In genomic region chr1:106071237-106072070, GRCm38 (mm10) we compare ENCODE assay signal across 9 mouse cellular contexts.
DNase-seq lines count a peak whose midpoint lies in the region; ATAC-seq and TF ChIP-seq lines count a peak whose summit lies in the region.
"Had no signal": no experiment of that assay in that cellular context is flagged by ENCODE, and none has a peak within 500 bp of the region (broad histone marks: within the 10 kb centered on the region; RNA-seq: fewer than 3 reads in every experiment).

No protein-coding gene starts in this region.

- no peak for TF ChIP-seq EP300 in heart, postnatal 0 days (IDR thresholded peaks at IDR 0.05; ENCODE audit: low read depth)
- TF ChIP-seq EP300 in liver, postnatal 0 days (IDR thresholded peaks at IDR 0.05; ENCODE audit: low read depth) = no peak

- TF ChIP-seq CTCF in E14TG2a.4 (conservative IDR thresholded peaks at IDR 0.05; ENCODE audit: low read length) = peak; percentile 87
- TF ChIP-seq CTCF in heart, postnatal 0 days (IDR thresholded peaks at IDR 0.05; ENCODE audit: low read depth) = peak; percentile 92
- peak; percentile 88 for TF ChIP-seq CTCF in liver, postnatal 0 days (IDR thresholded peaks at IDR 0.05; ENCODE audit: low read depth)

- peak overlapping the region; percentile 57 for H3K27ac ChIP-seq in forebrain, embryonic 13.5 days
- H3K27ac ChIP-seq in heart, postnatal 0 days (ENCODE audit: low read depth) = no peak overlapping the region
- H3K27ac ChIP-seq in liver, postnatal 0 days (ENCODE audit: low read depth) = no peak overlapping the region
- H3K27ac ChIP-seq in neural tube, embryonic 15.5 days (replicated peaks) = no peak overlapping the region; the same call in 1 of the 2 replicates
- H3K27ac ChIP-seq: liver, embryonic 15.5 days had no signal

- peak overlapping the region; percentile 53 for H3K4me2 ChIP-seq in forebrain, embryonic 13.5 days
- peak overlapping the region; percentile 34; the same call in 1 of the 2 replicates for H3K4me2 ChIP-seq in heart, postnatal 0 days (ENCODE audit: low read depth, low read length)
- no peak overlapping the region for H3K4me2 ChIP-seq in liver, postnatal 0 days (ENCODE audit: low read depth, low read length)
- peak overlapping the region; percentile 52 for H3K4me2 ChIP-seq in neural tube, embryonic 15.5 days
- H3K4me2 ChIP-seq: liver, embryonic 15.5 days had no signal

- H3K9me3 ChIP-seq in E14TG2a.4 (ENCODE audit: low read length) = no peaks in the 10 kb centered on the region
- H3K9me3 ChIP-seq in forebrain, embryonic 13.5 days (replicated peaks) = no peaks in the 10 kb centered on the region
- no peaks in the 10 kb centered on the region for H3K9me3 ChIP-seq in heart, postnatal 0 days (replicated peaks; ENCODE audit: control insufficient read depth, low read length)
- no peaks in the 10 kb centered on the region for H3K9me3 ChIP-seq in liver, postnatal 0 days (ENCODE audit: low read length)
- H3K9me3 ChIP-seq in neural tube, embryonic 15.5 days (replicated peaks) = no peaks in the 10 kb centered on the region
- H3K9me3 ChIP-seq: liver, embryonic 15.5 days had no signal

- H3K36me3 ChIP-seq in E14TG2a.4 (ENCODE audit: insufficient read depth, low read length) = no peaks in the 10 kb centered on the region
- no peaks in the 10 kb centered on the region for H3K36me3 ChIP-seq in forebrain, embryonic 13.5 days (ENCODE audit: poor library complexity, severe bottlenecking)
- H3K36me3 ChIP-seq in heart, postnatal 0 days (replicated peaks; ENCODE audit: control insufficient read depth, insufficient read depth, low read length) = no peaks in the 10 kb centered on the region
- H3K36me3 ChIP-seq in liver, postnatal 0 days (replicated peaks; ENCODE audit: insufficient read depth, low read length) = no peaks in the 10 kb centered on the region
- H3K36me3 ChIP-seq in neural tube, embryonic 15.5 days = no peaks in the 10 kb centered on the region
- H3K36me3 ChIP-seq: liver, embryonic 15.5 days had no signal

- H3K9ac ChIP-seq in forebrain, embryonic 13.5 days = no peak overlapping the region
- H3K9ac ChIP-seq in heart, postnatal 0 days (replicated peaks; ENCODE audit: low read depth, low read length) = no peak overlapping the region
- H3K9ac ChIP-seq in liver, postnatal 0 days (replicated peaks) = no peak overlapping the region
- H3K9ac ChIP-seq in neural tube, embryonic 15.5 days (replicated peaks) = 0 out of 2 replicates have a peak overlapping the region, but pooled peaks have one; percentile 11
- H3K9ac ChIP-seq: liver, embryonic 15.5 days had no signal

- H3K4me1 ChIP-seq in E14TG2a.4 (replicated peaks; ENCODE audit: low read depth, low read length) = peaks cover 9% of the 10 kb centered on the region
- peaks cover 9% of the 10 kb centered on the region for H3K4me1 ChIP-seq in forebrain, embryonic 13.5 days
- H3K4me1 ChIP-seq in heart, postnatal 0 days (ENCODE audit: control insufficient read depth, insufficient read depth) = peaks cover 4% of the 10 kb centered on the region; the same call in 1 of the 2 replicates
- no peaks in the 10 kb centered on the region for H3K4me1 ChIP-seq in liver, postnatal 0 days (ENCODE audit: insufficient read depth)
- peaks cover 9% of the 10 kb centered on the region for H3K4me1 ChIP-seq in neural tube, embryonic 15.5 days
- H3K4me1 ChIP-seq: liver, embryonic 15.5 days had no signal

- DNase-seq in c-Kit-positive CD71-negative TER-119-negative erythroid progenitor cells, embryonic 14.5 days (ENCODE audit: low read depth) = peak; percentile 77
- peak; percentile 54 for DNase-seq in heart, postnatal 0 days (ENCODE audit: low spot score)
- DNase-seq in kidney, postnatal 25 days = peak; percentile 73 to 88
- DNase-seq in liver, postnatal 0 days = peak; percentile 80
- peak; percentile 85 for DNase-seq in thymus, postnatal 0 days (ENCODE audit: low spot score)

- 10% methylated on average over 9 of the region's 9 CpGs for WGBS in forebrain, embryonic 13.5 days
- WGBS in heart, postnatal 0 days = 23% methylated on average over 9 of the region's 9 CpGs
- WGBS in liver, postnatal 0 days (ENCODE audit: insufficient replicate concordance) = 19% methylated on average over 9 of the region's 9 CpGs
- WGBS in neural tube, embryonic 15.5 days = 10% methylated on average over 9 of the region's 9 CpGs

- no peak overlapping the region for H3K4me3 ChIP-seq in E14TG2a.4 (replicated peaks; ENCODE audit: low read length)
- peak overlapping the region; percentile 18 for H3K4me3 ChIP-seq in forebrain, embryonic 13.5 days
- no peak overlapping the region for H3K4me3 ChIP-seq in heart, postnatal 0 days (ENCODE audit: low read depth, low read length)
- H3K4me3 ChIP-seq in liver, postnatal 0 days (ENCODE audit: low read depth, low read length) = no peak overlapping the region
- peak overlapping the region; percentile 8; the same call in 1 of the 2 replicates for H3K4me3 ChIP-seq in neural tube, embryonic 15.5 days (replicated peaks)
- H3K4me3 ChIP-seq: liver, embryonic 15.5 days had no signal

- ATAC-seq in forebrain, embryonic 13.5 days = peak; percentile 84
- ATAC-seq in heart, postnatal 0 days (ENCODE audit: insufficient read depth, low read depth) = peak; percentile 70; the same call in 1 of the 2 replicates
- ATAC-seq in liver, postnatal 0 days = 0 out of 2 replicates have a peak, but pooled peaks have one; percentile 45
- ATAC-seq in neural tube, embryonic 15.5 days (ENCODE audit: low FRiP score) = peak; percentile 89

- H3K27me3 ChIP-seq in E14TG2a.4 (ENCODE audit: insufficient read depth, low read length) = no peaks in the 10 kb centered on the region
- H3K27me3 ChIP-seq in forebrain, embryonic 13.5 days = no peaks in the 10 kb centered on the region
- no peaks in the 10 kb centered on the region for H3K27me3 ChIP-seq in heart, postnatal 0 days (ENCODE audit: control insufficient read depth, insufficient read depth, low read length)
- H3K27me3 ChIP-seq in liver, postnatal 0 days (ENCODE audit: insufficient read depth, low read length) = no peaks in the 10 kb centered on the region
- H3K27me3 ChIP-seq in neural tube, embryonic 15.5 days (replicated peaks) = no peaks in the 10 kb centered on the region

Comparison
In these comparisons a context has a peak if more than half of its experiments do, and no peak if none do; other contexts are left out.
1. H3K4me3 ChIP-seq: peak in forebrain, embryonic 13.5 days (single experiment) and neural tube, embryonic 15.5 days (single experiment); none in E14TG2a.4 (single experiment), heart, postnatal 0 days (single experiment) and liver, postnatal 0 days (single experiment).
2. Peak in every context shown above with its lines, with median percentiles within 50 percentile points of each other: CTCF ChIP-seq, DNase-seq and ATAC-seq.